Mouse (Mus musculus): Measurements from ENCODE around the gene Dnah7a.
"Not testable (repeated sequence)": the region's sequence is repeated elsewhere in the genome, so short reads cannot be mapped to it uniquely, and the experiment has no call there.

The Dnah7a gene

DNA sequence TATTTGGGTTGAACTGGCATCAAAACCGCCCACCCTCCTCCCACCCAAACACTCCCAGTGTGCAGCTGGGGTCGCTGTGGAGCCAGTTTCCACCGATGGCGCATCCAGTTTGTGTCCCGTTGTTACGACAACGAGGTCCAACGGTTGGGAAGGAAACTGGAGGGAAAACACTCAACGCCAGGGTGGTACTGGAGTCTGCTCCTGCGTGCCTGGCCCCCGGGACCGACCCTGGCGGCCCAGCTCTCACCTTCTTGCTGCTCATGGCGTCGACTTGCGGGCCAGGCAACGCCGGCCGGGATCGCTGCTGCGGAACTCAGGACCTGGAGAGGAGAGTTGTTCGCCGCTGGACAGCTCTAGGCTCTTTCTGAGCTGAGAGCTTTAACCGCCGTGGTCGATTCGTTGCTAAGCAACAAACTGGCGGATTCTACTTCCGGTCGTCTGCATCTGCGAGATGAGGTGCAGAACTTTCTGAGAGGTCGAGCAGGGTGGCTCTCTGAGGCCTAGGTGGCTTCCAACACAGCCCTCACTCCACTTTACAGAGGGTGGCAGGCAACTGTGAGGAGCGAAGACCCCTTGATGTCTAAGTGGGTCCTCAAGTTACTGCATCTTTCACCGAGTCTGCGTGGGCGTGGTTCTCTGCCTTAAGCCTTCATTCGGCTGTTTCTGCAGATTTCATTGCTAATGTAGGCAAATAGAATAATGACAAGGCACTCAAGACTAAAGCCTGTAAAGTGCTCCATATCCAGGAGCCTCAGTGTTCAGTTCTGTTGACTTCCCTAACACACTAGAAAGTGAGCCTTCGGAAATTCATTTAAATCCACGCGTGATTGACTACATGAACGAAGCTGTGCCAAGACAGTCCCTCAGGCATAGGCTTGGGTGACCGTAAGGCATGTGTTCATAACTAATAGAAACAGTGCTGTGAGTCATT lies at the start of gene Dnah7a:
Dnah7a (minus strand) TSS at position 354 of the 931 bp plus-strand sequence.
- DNase-seq (ENCODE audit: low spot score in 2 of 2) = peak in 1 of 2 experiments; percentile 20

DNA sequence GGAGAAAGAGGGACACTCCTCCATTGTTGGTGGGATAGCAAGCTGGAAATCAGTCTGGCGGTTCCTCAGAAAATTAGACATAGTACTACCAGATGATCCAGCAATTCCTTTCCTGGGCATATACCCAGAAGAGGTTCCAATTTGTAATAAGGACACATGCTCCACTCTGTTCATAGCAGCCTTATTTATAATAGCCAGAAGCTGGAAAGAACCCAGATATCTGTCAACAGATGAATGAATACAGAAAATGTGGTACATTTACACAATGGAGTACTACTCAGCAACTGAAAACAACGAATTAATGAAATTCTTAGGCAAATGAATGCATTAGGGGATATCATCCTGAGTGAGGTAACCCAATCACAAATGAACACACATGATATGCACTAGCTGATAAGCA lies 46.9 kb upstream of the Dnah7a start:
- DNase-seq (ENCODE audit: low spot score in 2 of 2) = not testable (repeated sequence)

DNA sequence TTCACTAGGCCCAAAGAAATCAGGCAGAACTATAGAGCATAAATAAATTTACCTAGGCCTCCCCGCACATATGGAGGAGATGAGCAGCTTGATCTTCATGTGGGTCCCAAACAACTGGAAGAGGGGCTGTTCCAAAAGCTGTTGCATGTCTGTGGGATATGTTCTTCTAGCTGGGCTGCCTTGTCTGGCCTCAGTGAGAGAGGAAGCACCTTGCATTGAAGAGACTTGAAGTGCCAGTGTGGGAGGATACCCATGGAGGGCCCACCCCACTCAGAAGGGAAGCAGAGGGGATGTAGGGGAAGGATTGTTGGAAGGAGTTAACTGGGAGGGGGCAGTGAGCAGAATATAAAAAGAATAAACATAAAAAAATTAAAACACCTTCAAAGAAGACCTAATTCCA lies 44.6 kb upstream of the Dnah7a start:
- DNase-seq (ENCODE audit: low spot score in 2 of 2) = no peak

DNA sequence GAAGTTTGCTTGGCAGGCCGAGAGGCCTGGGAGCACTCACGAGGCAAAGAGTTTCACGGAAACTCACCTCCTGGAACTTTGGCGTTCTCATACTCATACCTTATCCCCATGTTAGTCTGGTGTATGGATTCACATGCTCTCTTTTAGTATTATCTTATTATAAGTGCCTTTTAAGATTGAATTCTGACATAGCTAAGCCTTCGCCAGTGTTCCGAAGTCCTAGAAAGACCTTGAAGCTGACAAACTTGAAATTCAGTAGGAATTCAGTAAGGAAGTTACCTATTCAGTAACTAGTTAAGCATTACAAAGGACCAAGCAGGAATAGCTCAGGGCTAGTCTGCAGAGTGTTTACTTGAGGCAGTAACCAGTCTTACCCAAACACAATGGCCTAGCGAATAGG lies 44.1 kb upstream of the Dnah7a start:
- DNase-seq (ENCODE audit: low spot score in 2 of 2) = not testable (repeated sequence)

DNA sequence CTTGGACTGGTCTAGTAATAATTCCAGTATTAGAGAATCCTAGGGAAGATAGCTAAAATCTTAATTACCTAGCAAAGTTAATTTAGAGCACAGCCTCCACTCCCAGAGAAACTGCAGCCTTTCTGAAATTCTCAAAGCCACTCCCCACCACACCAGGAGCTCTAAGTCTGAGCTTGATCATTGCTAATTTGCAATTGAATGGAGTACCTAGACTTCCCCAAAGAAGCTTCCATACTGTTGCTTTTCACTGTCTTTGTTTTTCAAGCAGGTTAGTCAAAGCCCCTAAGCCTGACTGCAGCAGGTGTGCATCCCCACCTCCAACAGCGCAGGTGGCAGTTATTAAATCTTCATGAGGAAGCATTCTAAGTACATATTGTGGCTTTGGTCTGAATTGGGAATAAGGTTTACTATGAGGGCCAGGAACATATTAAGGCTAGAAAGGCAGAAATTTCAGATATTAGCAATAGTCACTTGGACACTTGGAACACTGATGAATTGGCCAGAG lies 43.3 kb upstream of the Dnah7a start:
- DNase-seq (ENCODE audit: low spot score in 2 of 2) = not testable (repeated sequence)

DNA sequence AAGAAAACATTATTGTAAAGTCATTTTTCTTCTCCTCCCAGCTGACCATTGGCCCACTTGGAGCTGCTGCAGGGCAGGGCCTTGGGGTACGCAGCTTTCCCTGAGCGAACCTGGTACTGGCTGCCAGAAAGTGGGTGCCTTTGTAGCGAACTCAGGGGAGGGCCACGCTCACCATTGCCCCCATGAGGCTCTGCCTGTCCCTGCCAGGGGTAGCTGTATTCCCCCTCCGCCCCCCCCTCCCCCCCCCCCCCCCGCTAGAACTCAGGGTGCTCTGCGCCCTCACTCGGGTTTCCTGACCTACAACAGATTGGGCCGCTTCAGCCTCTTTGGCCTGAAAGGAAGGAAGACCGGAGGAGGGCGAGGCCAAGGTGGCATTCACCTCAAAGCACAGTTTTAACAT lies 42.0 kb upstream of the Dnah7a start:
- no peak for DNase-seq (ENCODE audit: low spot score in 2 of 2)

DNA sequence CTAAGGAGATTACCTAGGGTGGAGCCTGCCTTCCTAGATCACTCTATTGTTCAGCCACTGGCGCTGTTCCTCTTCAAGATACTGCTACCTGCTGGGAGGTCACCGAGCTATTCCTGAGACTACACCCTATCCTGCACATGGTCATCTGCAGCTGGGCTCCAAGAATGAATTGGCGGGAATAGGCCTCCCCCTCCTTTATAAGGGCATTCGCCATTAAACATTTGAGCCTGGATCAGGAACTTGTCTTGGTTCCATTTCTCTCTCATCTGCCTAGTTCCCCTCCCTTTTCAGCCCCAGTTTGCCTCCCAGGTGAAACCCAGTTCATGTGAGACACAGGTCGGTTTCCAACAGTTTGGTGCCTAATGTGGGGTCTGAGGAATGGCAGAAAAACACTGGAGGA lies 39.4 kb upstream of the Dnah7a start:
- no peak for DNase-seq (ENCODE audit: low spot score in 2 of 2)

DNA sequence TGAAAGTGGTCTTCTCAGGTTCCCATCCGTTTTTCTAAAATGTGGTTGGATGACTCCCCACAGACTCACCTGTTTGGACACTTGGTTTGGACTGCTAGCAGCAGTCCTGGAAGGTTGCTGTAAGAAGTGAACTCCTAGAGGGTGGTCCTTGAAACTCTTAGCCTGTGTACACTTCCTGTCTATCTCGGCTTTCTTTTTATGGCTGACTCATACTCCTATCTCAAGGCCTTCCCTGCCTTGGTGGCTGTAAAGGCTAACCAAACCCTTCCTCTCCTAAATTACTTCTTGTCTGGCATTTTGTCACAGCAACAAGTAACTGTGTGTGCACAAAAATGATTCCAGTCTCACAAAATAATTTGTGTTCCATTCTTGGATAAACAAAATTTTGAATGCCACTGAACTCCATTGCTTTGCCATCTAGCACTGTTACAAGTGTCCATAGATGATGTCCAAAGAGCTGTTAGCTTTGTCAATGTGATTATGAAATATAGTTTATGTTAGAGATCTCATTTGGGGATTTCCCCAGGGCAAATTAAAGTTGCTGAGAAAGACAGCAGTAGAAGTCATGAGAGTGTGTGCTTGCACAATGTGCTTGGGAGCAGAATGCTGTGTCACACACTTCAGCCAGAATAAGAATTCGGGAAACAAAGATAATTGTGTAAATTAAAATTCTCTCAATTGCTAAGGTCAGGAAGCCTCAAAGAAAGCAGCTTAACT lies 35.3 kb upstream of the Dnah7a start:
- DNase-seq (ENCODE audit: low spot score in 2 of 2) = no peak

DNA sequence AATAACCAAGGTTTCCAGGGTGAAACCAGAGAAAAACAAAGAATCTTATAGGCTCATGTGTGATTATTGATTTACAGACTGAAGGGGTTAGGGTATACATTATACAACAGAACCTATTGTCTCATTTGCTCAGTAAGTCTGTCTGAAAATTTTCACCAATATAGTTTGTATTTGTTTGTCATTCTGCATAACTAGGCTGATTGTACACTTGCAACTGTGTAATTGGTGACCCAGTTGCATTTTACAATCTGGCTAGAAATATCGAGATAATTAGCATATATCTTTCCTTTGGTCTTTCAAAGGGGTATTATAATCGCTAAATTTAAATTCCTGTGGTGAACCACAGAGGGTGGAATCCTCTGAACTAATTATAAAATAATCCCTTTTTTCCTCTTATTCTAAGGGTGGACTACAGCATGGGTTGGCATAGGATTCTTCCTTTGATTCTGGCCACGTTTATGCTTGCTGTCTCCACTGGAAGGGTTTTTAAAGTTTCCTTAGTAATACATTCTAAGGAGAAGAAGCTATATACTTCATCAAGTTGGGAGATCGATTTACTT lies 34.3 kb upstream of the Dnah7a start:
- DNase-seq (ENCODE audit: low spot score in 2 of 2) = no peak

DNA sequence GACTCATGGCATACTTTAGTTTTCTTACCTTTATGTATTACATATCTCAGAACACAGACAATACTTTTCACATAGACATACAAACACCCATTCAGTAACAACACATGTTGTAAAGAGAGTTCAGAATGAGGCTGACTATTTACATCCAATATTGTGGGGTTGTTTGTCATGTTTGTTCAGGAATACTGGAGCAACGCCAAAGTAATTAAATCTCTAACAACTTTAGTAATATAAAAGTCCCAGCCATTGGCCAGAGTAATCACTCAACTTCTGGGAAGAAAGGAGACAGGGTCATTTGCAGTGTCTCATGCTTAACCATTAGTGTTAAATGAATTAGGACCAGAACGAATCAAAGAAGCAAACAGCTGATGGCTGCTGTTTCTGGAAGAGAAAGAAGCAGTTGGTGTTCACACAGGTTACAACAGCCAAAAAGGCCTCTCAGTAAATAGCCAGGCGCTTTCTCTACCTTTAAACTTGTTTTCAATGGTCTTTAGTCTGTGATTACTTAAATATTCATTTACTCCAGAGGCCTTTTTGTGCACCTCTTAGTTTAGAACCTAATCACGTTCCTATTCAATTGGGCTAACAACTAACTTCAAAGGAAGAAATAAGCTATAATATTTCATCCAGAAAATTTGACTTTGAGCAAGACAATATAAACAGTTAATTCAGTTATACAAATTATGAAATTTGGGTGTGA lies 33.6 kb upstream of the Dnah7a start:
- not testable (repeated sequence) for DNase-seq (ENCODE audit: low spot score in 2 of 2)

DNA sequence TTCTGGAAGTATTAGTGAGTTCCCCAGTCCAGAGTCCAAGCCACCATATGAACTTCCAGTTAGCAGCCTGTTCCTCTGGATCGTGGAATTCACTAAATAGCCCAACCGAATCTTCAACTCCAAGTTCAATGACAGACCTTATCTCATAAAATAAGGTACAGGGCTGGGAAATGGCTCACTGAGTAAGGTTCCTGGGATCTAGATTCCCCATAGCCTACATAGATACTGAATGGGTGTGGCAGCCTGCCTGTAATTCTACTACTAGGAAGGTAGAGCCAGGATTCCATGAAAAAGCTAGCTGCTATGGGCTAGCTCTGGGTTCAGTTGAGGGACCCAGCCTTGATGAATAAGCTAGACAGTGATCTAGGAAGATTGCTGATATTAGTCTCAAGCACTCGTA lies 30.0 kb upstream of the Dnah7a start:
- no peak for DNase-seq (ENCODE audit: low spot score in 2 of 2)

DNA sequence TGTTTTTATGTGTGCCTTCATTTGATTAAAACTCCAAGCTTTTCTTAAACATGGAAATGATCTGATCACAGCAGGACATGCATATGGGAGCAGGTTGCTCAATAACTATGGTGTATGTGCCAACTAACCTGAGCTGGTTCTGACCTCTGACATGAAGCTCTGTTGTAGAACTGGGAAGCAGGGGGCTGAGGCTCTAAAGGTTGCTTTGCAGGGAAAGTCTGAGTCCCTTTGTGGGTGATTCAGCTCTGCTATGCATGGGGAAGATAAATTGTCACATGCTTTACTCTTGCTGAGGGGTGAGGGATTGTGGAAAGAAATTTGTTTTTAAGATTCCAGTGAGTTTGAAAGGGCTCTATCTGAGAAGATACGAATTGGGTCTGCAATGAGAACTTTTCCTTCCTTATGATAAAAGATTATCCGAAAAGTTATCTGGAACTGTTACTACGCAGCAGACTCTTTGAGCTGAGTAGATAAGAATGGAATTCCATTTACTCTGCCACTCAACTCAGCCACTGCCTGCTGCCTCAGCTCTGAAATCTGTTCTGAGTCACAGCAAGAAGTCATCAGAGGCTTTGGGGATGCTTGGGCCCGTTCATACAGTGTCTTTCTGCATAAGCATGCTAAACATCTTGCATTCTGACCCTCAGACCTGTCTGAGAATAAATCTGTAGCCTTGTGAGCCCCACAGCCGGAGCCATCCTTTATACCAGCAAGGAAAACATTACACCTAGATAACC lies 22.1 kb upstream of the Dnah7a start:
- DNase-seq (ENCODE audit: low spot score in 2 of 2) = no peak

DNA sequence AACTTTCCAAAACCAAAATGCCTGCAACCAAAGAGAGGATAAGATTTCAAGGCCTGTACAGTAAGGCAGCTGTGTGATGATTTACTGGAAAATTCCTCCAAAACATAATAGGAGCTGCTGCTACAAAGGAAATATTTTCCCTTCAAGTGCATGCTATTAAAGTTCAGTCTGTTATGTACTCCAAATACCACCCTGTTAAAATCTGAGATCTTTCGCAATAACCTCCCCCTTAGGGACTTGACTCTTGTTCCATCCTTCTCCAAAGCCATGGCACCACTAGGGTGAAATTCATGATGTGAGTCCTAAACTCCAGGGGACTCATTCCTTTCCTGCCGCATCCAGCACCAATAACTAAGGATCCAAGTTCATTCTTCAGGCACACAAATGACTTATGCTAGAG lies 20.3 kb upstream of the Dnah7a start:
- no peak for DNase-seq (ENCODE audit: low spot score in 2 of 2)

DNA sequence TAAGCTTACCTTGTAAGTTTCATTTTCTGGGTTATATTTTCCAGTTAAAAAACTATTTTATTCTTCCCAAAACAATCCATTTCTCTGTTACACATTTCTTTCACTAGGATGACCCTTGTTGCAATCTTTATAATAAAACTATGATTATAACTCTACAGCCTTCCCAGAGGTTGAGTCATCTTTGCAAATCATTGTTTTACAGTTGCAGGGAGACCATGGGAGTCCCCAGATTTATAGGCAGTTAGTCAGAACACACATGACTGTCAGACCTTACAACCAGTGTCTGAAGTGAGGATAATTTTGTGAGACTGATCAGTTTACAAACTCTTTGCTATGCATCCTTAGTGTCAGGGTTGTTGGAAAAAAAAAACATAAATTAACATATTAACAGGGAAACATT lies 14.8 kb upstream of the Dnah7a start:
- DNase-seq (ENCODE audit: low spot score in 2 of 2) = no peak

DNA sequence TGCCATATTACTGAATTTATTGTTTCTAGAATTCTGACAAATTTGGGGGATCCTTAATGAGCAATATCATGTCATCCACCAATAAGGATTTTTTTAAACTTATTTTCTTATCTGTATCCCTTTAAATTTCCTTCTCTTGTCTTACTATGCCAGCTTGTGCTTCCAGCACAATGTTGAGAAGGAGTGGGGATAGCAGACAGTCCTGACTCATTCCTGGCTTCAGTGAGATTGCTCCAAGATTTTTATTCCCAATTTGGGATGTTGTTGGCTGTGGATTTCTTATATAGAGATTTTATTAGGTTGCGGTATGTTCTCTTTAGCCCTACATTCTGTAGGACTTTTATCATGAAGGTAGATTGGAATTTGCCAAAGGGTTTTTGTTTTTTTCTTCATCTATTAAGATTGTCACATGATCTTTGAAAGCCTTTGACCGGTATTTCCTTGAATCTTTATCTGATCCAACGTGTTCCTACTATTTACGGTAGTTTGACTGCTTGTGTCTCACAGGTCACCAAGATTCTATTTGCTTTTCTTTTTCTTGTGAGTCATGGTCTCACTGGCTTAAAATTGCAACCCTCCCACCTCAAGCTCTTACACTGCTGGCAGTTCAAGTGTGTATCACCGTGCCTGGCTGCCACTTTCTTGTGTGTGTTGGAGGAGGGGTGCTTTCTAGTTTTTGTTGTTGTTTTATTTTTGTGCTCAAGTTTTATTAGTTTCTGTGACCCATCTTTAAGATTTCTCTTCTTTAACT lies 14.2 kb upstream of the Dnah7a start:
- no peak for DNase-seq (ENCODE audit: low spot score in 2 of 2)

DNA sequence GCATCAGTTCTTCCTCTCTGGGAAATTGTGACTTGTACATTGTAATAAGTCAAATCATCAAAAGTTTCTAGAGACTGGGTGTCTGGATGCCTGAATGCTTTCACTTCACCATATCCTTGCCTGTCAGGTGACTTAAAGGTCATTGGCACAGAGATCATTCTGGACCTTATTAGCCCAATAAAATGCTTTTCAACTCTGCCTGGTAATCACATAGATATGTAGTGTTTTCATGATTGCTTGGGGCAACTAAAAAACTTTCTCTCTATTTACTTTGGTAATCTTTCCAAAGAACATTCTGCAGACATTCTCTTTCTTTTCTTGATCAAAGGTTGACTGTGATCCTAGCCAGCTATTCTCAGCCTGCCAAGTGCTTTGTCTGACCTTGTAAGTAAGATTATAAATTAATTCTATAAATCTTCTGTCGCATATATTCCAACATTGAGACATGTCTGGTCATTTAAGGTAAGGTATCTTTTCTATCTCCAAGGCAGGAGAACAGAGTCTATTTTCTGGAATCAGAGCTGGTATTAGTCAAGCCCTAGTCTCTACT lies 9.5 kb upstream of the Dnah7a start:
- no peak for DNase-seq (ENCODE audit: low spot score in 2 of 2)

DNA sequence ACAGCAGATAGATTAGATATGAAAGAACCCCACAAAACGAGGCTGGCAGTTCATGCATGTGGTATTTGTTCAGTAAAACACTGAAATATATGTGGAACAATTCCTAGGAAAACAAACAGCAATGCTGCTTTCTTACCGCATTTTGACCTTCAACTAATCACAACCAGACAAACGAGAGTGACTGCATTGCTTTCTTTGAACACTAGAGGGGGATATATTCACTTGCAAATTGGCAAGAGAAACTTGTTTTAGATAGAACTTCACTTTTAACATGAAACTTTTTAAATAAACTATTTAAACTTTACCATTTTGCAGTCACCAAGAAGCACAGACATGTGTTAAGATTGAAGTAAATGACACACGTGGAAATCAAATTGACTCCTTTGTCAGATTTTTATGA lies 8.9 kb upstream of the Dnah7a start:
- no peak for DNase-seq (ENCODE audit: low spot score in 2 of 2)

DNA sequence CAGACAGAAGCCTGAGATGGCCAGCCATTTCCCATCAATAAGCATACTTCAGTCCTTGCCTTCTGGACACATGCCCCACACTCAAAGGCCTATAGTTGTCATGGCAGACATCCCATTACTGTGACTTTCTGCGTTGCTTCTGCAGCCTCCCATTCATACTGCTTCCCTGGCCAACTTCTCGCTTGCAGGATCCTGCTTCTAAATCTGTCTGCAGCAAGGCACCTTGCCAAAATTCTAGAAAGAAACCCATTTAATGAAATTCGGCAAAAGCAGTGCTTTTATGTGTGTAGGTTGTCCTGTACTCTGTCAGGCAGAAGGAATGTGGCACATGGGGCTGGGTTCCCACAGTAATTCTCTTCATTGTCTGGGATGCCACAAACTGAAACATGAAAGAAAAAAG lies 6.8 kb upstream of the Dnah7a start:
- DNase-seq (ENCODE audit: low spot score in 2 of 2) = not testable (repeated sequence)

DNA sequence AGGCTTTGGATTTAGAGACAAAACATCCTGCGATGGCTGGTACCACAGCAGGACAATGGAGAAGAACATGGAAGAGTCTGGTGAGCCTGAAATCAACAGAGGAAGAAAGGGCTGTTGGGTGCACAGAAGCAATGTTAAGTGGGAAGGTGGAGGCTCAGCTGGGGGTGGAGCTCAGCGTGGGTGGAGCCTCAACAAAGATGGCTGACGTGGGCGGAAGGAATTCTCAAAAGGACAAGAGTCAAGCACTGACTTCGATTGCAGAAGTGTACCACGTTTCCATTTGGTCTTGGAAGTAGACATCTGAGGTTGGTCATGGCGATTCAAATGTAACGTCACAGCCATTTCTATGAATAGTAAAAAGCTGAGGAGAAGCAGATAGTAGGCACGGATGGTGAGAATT lies 4.5 kb upstream of the Dnah7a start:
- DNase-seq (ENCODE audit: low spot score in 2 of 2) = no peak

DNA sequence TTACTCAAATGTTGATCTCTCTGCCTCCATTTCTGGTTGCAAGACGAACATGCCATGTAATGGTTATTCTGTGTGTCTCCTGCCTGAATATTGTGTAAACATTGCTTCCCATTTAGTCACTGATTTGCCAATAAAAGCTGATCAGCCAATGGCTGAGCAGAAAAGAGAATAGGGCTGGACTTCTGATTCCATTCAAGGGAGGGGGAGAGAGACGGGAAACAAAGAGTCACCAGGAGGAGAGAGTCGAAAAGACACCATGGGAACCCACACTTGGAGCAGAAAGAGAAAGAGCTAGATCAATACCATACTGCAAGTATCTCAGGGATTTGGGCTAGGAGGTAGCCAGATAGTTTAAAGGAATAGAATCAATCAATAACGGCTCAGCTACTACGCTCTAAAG lies 3.0 kb upstream of the Dnah7a start:
- DNase-seq (ENCODE audit: low spot score in 2 of 2) = not testable (repeated sequence)
